Mouse (Mus musculus) myocyte (in vitro differentiated cells): ENCODE measurements around the gene Kcnc1.

Experiments used
- MAX ChIP-seq: IDR thresholded peaks from one replicate; pipeline ENCODE4 v1.6.1; 2011; ENCODE audit warnings: low read depth, mild to moderate bottlenecking, control low read depth
- POLR2A ChIP-seq: IDR thresholded peaks from one replicate; pipeline ENCODE4 v1.6.1; 2011; ENCODE audit warnings: low read depth, mild to moderate bottlenecking, control low read depth, moderate library complexity; ENCODE audit not compliant: insufficient read length

DNA sequence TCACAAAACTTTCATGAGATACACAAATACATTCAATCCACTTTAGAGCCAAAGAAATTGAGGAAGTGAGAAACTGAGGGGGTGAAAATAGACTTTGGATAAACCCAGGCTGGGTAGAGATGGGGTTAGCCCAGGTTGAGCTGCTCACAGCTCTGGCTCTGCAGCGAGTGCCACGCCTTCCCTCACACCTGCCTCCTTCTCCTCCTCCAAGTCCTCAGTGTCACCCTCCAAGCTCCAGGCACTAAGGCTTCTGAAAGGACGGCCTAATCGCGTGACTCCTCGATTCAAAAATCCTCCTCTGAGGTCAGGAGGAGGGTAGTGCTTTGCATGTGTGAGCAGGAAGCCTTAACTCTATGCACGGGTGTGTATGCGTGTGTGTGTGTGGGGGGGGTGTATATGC lies 66.8 kb downstream of the Kcnc1 start:
- no peak for TF ChIP-seq POLR2A
- no peak for TF ChIP-seq MAX
